Mouse (Mus musculus) embryonic facial prominence, embryonic 13.5 days (tissue): ENCODE results near the gene Fkbp5. TPM values are rescaled to one million over a fixed set of nuclear protein-coding genes. Genes with fewer than 3 reads are reported as not detected.

ENCODE experiments used
- microRNA-seq: library from miRNA; unstranded; fragments of <30 nt; microRNA quantifications from one replicate; pipeline ENCODE4, GENCODE M21; 2016
- polyA plus RNA-seq: library from polyadenylated mRNA; unstranded; fragments of >200 nt; fragmentation: Nextera tagmentation; extraction: Ambion mirVana; gene quantifications from 2 replicates; pipeline ENCODE4 v1.2.1, GENCODE M21; 2015

Fkbp5 gene
- polyA plus RNA-seq, 1 experiment from 2014 or later: 24.5 TPM

Small RNA genes lying within 50 kb of the gene (microRNA-seq; reads per million reads assigned to microRNA genes)
- gene Gm25195 (not detected), gene Mir6969 (not detected)

Other genes with a start within 250 kb of the Fkbp5 start
- gene Fance, start 204.0 kb downstream of the Fkbp5 start, polyA plus RNA-seq: 34.5 and 39.5 TPM in 2 replicates
- gene Rpl10a, start 189.1 kb downstream of the Fkbp5 start, polyA plus RNA-seq: 653 and 701 TPM in 2 replicates
- 14.9 and 18.9 TPM in 2 replicates for gene Tead3, start 166.7 kb downstream of the Fkbp5 start, polyA plus RNA-seq
- gene Tulp1, start 152.3 kb downstream of the Fkbp5 start, polyA plus RNA-seq: 7.3 and 10.5 TPM in 2 replicates
- gene Armc12, start 13.3 kb upstream of the Fkbp5 start, polyA plus RNA-seq: not detected in 2 replicates
- gene Clpsl2, start 31.9 kb upstream of the Fkbp5 start, polyA plus RNA-seq: not detected in 2 replicates
- 1.3 TPM in 1 of 2 replicates, not detected in the other for gene Clps, start 43.2 kb upstream of the Fkbp5 start, polyA plus RNA-seq
- 0.50 and 0.76 TPM in 2 replicates for gene Lhfpl5, start 58.1 kb upstream of the Fkbp5 start, polyA plus RNA-seq
- gene Srpk1, start 105.2 kb upstream of the Fkbp5 start, polyA plus RNA-seq: 96.6 and 97.9 TPM in 2 replicates
- 0.43 and 0.46 TPM in 2 replicates for gene Slc26a8, start 172.7 kb upstream of the Fkbp5 start, polyA plus RNA-seq
- gene Mapk14, start 173.8 kb upstream of the Fkbp5 start, polyA plus RNA-seq: 41.6 and 42.5 TPM in 2 replicates
- gene AC170998.1, start 208.6 kb upstream of the Fkbp5 start, polyA plus RNA-seq: 4.1 and 5.3 TPM in 2 replicates